Mouse (Mus musculus): ENCODE measurements around the gene Epm2aip1. TPM values are rescaled to one million over a fixed set of nuclear protein-coding genes. Genes with fewer than 3 reads are reported as not detected.

Gene Epm2aip1
- polyA plus RNA-seq, 1 experiment from 2014 or later, result 43.0 TPM

- H3K27ac ChIP-seq, result no peak within 1 kb of the TSS
- peak within 1 kb of the TSS; percentile 25; the same call in 1 of the 2 replicates for H3K9ac ChIP-seq
- H3K36me3 ChIP-seq, result no peaks in the 10 kb centered on the region
- peaks cover 56% of the 10 kb centered on the region for H3K27me3 ChIP-seq
- peak within 1 kb of the TSS; percentile 87 for H3K4me2 ChIP-seq (replicated peaks)
- 0 out of 2 replicates have a peak, but pooled peaks cover 6% of the 10 kb centered on the region for H3K9me3 ChIP-seq
- 0 out of 2 replicates have a peak, but pooled peaks have one; percentile 52 for ATAC-seq (ENCODE audit: insufficient number of reproducible peaks, insufficient read depth, low FRiP score, low TSS enrichment)
- H3K4me1 ChIP-seq, result peaks cover 9% of the 10 kb centered on the region; the same call in 1 of the 2 replicates
- peak within 1 kb of the TSS; percentile 43 for H3K4me3 ChIP-seq
- WGBS, result 11% methylated on average over 70 of the region's 72 CpGs
Measured at GRCm38 (mm10) chr9:111311031-111311842, 39.5 kb downstream of the Epm2aip1 start, which contains the start of gene Trank1. Gene Trank1, plus strand, starts transcription at chr9:111311739.

GRCm38 (mm10) chr9:111311843-111312441 is 40.2 kb downstream of the Epm2aip1 start:
- 0 out of 2 replicates have a peak, but pooled peaks cover 6% of the 10 kb centered on the region for H3K9me3 ChIP-seq
- H3K27ac ChIP-seq, result no peak overlapping the region
- peak overlapping the region; percentile 25; the same call in 1 of the 2 replicates for H3K9ac ChIP-seq
- H3K4me2 ChIP-seq (replicated peaks), result peak overlapping the region; percentile 87
- peaks cover 9% of the 10 kb centered on the region; the same call in 1 of the 2 replicates for H3K4me1 ChIP-seq
- ATAC-seq (ENCODE audit: insufficient number of reproducible peaks, insufficient read depth, low FRiP score, low TSS enrichment), result peak; percentile 22; the same call in 1 of the 2 replicates
- WGBS, result 3% methylated on average over 87 of the region's 98 CpGs
- H3K36me3 ChIP-seq, result no peaks in the 10 kb centered on the region
- peak overlapping the region; percentile 43 for H3K4me3 ChIP-seq
- H3K27me3 ChIP-seq, result peaks cover 56% of the 10 kb centered on the region

GRCm38 (mm10) chr9:111312442-111313141 is 40.9 kb downstream of the Epm2aip1 start:
- whole genome bisulfite sequencing, result 1% methylated on average over 52 of the region's 59 CpGs
- Histone ChIP-seq H3K4me1 (peaks cover 9% of the 10 kb centered on the region; the same call in 1 of the 2 replicates), H3K4me3 (peak overlapping the region; percentile 43), H3K36me3 (no peaks in the 10 kb centered on the region), H3K9ac (peak overlapping the region; percentile 25; the same call in 1 of the 2 replicates), H3K27ac (no peak overlapping the region), H3K4me2 (replicated peaks) (peak overlapping the region; percentile 87), H3K27me3 (peaks cover 56% of the 10 kb centered on the region), H3K9me3 (0 out of 2 replicates have a peak, but pooled peaks cover 6% of the 10 kb centered on the region)
- no peak for ATAC-seq (ENCODE audit: insufficient number of reproducible peaks, insufficient read depth, low FRiP score, low TSS enrichment)

- ATAC-seq (ENCODE audit: insufficient number of reproducible peaks, insufficient read depth, low FRiP score, low TSS enrichment), result no peak
- Histone ChIP-seq H3K27me3 (peaks cover 54% of the 10 kb centered on the region), H3K4me2 (replicated peaks) (no peak overlapping the region)
Measured at GRCm38 (mm10) chr9:111313299-111313698, 41.6 kb downstream of the Epm2aip1 start.

GRCm38 (mm10) chr9:111313793-111314192 is 42.1 kb downstream of the Epm2aip1 start:
- 0 out of 2 replicates have a peak, but pooled peaks cover 6% of the 10 kb centered on the region for H3K9me3 ChIP-seq
- H3K4me3 ChIP-seq, result no peak overlapping the region
- H3K36me3 ChIP-seq, result no peaks in the 10 kb centered on the region
- H3K4me2 ChIP-seq (replicated peaks), result no peak overlapping the region
- ATAC-seq (ENCODE audit: insufficient number of reproducible peaks, insufficient read depth, low FRiP score, low TSS enrichment), result no peak
- WGBS, result 17% methylated on average over 5 of the region's 5 CpGs
- H3K9ac ChIP-seq, result no peak overlapping the region
- no peak overlapping the region for H3K27ac ChIP-seq
- H3K27me3 ChIP-seq, result peaks cover 53% of the 10 kb centered on the region
- peaks cover 9% of the 10 kb centered on the region; the same call in 1 of the 2 replicates for H3K4me1 ChIP-seq

More at GRCm38 (mm10) chr9:111313299-111313698, 41.6 kb downstream of the Epm2aip1 start:
- H3K4me1 ChIP-seq, result peaks cover 9% of the 10 kb centered on the region; the same call in 1 of the 2 replicates
- no peak overlapping the region for H3K4me3 ChIP-seq
- H3K9ac ChIP-seq, result no peak overlapping the region
- 0 out of 2 replicates have a peak, but pooled peaks cover 6% of the 10 kb centered on the region for H3K9me3 ChIP-seq
- H3K36me3 ChIP-seq, result no peaks in the 10 kb centered on the region
- WGBS, result 15% methylated on average over 5 of the region's 6 CpGs
- no peak overlapping the region for H3K27ac ChIP-seq

GRCm38 (mm10) chr9:111314219-111314618 is 42.5 kb downstream of the Epm2aip1 start:
- Histone ChIP-seq H3K4me3 (no peak overlapping the region), H3K4me1 (peaks cover 9% of the 10 kb centered on the region; the same call in 1 of the 2 replicates), H3K9me3 (0 out of 2 replicates have a peak, but pooled peaks cover 6% of the 10 kb centered on the region), H3K9ac (no peak overlapping the region), H3K27ac (no peak overlapping the region), H3K27me3 (peaks cover 51% of the 10 kb centered on the region), H3K4me2 (replicated peaks) (no peak overlapping the region), H3K36me3 (no peaks in the 10 kb centered on the region)
- 36% methylated on average over 5 of the region's 5 CpGs for WGBS
- ATAC-seq (ENCODE audit: insufficient number of reproducible peaks, insufficient read depth, low FRiP score, low TSS enrichment), result no peak

- no peaks in the 10 kb centered on the region for H3K9me3 ChIP-seq
- H3K27ac ChIP-seq, result no peak overlapping the region
- H3K4me3 ChIP-seq, result no peak overlapping the region
- 0 out of 2 replicates have a peak, but pooled peaks cover 4% of the 10 kb centered on the region for H3K27me3 ChIP-seq
- 79% methylated on average over 4 of the region's 4 CpGs for WGBS
- H3K4me2 ChIP-seq (replicated peaks), result no peak overlapping the region
- no peaks in the 10 kb centered on the region for H3K36me3 ChIP-seq
- no peaks in the 10 kb centered on the region for H3K4me1 ChIP-seq
- H3K9ac ChIP-seq, result no peak overlapping the region
- no peak for ATAC-seq (ENCODE audit: insufficient number of reproducible peaks, insufficient read depth, low FRiP score, low TSS enrichment)
Measured at GRCm38 (mm10) chr9:111320912-111321311, 49.2 kb downstream of the Epm2aip1 start.

GRCm38 (mm10) chr9:111324881-111325280 is 53.2 kb downstream of the Epm2aip1 start:
- Histone ChIP-seq H3K4me3 (no peak overlapping the region), H3K27me3 (no peaks in the 10 kb centered on the region), H3K9me3 (no peaks in the 10 kb centered on the region), H3K9ac (no peak overlapping the region), H3K27ac (no peak overlapping the region), H3K36me3 (no peaks in the 10 kb centered on the region), H3K4me1 (no peaks in the 10 kb centered on the region), H3K4me2 (replicated peaks) (no peak overlapping the region)
- WGBS, result 85% methylated on average over 2 of the region's 2 CpGs
- ATAC-seq (ENCODE audit: insufficient number of reproducible peaks, insufficient read depth, low FRiP score, low TSS enrichment), result no peak

Other genes with a start within 250 kb of the Epm2aip1 start
- gene Ccrl2, start 214.4 kb upstream of the Epm2aip1 start, polyA plus RNA-seq (2016; fragmentation: Nextera tagmentation; extraction: Ambion mirVana), result 0.92 and 0.93 TPM in 2 replicates
- gene Lrrfip2, start 154.3 kb upstream of the Epm2aip1 start, polyA plus RNA-seq (2016; fragmentation: Nextera tagmentation; extraction: Ambion mirVana), result 42.2 and 43.5 TPM in 2 replicates
- 42.4 and 45.2 TPM in 2 replicates for gene Mlh1, start 138 bp upstream of the Epm2aip1 start, polyA plus RNA-seq (2016; fragmentation: Nextera tagmentation; extraction: Ambion mirVana)
- gene Trank1, start 39.8 kb downstream of the Epm2aip1 start, polyA plus RNA-seq (2016; fragmentation: Nextera tagmentation; extraction: Ambion mirVana), result 0.31 and 0.34 TPM in 2 replicates
- 2.9 and 3.5 TPM in 2 replicates for gene Dclk3, start 167.2 kb downstream of the Epm2aip1 start, polyA plus RNA-seq (2016; fragmentation: Nextera tagmentation; extraction: Ambion mirVana)

Measured in embryonic facial prominence, embryonic 12.5 days (tissue).